Mouse (Mus musculus) megakaryocyte progenitor cell, adult 5-6 weeks (primary cell): ENCODE measurements at regions not wholly inside any gene's neighbourhood (a gene's known extent, or its start where the extent isn't known, plus 50 kb on each side); places are given as distances from the start of the nearest gene placed in this dataset.

Experiments used
- ATAC-seq: replicated peaks from 2 replicates; pipeline ENCODE4 v1.8.0; 2016; ENCODE audit warnings: mild to moderate bottlenecking, moderate TSS enrichment, inconsistent platforms; ENCODE audit not compliant: poor library complexity

DNA sequence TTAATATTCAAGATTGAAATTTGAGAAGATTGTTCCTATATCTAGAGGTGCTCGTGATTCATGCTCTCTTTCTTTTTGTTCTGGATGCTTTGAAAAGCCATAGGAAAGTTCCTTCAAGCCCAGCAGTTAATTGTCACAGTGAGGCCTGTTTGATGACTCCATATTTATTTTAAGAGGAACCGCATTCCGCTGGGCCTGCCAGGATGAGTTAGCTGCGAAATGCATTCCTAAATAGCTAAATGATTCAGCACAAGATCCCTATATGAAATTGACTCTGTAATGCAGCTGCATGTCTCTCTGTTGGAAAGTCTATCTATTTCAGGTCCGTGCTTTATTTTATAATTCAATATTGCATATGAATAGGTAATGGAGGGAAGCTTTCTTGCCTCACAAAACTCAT lies 511.9 kb upstream of the Adgra3 start:
- ATAC-seq: no peak

DNA sequence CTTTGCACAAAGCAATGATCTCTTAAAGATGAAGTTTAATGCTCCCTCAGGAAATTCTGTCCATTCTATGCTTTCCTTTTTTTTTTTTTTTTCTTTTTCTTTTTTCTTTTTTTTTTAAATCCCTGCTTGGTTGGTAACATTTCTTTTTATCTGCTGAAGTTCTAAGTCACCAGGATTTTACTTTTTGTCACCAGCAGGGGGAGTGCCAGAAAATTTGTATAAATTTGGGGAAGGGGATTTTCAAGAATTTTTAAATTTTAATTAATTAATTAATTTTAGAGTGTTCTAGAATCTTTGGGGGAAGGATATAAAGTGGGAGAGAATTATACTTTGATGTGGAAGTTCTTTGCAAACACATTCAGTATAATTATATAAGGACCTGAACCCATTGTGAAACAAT lies 492.3 kb upstream of the Adgra3 start:
- ATAC-seq: no peak

DNA sequence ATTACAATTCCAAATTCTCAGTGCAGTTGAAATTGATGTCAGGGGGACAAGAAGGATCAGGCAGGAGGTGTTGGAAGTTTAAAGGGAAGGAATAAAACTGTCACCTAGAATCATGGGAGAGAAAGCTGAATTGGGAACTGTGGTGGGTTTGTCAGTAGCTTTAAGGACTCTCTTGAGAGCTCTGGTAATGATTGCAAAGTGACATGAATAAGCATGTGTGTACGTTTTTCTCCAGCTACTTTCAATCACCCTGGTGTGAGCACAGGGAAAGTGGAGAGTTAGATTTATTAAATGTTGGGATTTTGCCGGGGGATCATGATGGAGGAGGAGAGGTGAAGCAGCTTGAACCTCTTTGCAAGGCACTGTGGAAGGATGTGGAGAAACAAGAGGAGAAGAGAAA lies 453.7 kb upstream of the Adgra3 start:
- no peak for ATAC-seq

- ATAC-seq: no peak
Measured at GRCm38 (mm10) chr5:50509696-50510421, 451.1 kb upstream of the Adgra3 start.

DNA sequence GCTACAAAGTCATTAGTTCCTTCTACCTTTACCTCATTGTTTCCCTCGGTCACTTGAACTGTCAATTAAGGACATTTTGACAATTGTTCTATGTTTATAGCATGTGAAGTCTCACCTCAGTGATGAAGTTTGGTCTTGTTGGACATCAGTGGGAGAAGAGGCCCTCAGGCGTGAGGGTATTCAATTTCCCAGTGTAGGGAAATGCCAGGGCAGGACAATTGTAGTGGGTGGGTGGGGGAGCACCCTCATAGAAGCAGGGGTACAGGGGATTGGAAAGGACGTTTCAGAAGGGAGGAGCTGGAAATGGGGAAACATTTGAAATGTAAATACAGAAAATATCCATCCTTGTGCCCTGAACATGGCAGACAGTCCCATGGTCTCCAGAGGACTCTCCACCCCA lies 431.4 kb upstream of the Adgra3 start:
- no peak for ATAC-seq

DNA sequence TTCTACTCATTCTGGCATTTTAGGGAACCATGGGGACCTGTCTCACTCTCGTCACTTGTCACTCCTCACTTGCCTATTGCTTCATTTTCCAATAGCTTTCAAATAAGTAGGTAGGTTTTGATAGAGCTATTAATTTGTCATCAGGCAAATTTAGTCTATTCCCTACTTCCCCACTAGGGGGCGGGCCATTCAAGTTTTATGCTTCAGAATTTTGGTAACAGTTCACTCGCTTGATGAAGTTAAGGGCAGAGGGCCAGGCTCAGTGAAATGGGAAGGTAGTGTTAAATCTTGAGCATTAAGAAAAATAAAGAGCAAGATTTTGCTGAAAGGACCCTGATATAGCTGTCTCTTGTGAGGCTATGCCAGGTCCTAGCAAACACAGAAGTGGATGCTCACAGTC lies 418.2 kb upstream of the Adgra3 start:
- peak; percentile 58 for ATAC-seq

GRCm38 (mm10) chr5:50461491-50461890 lies 402.7 kb upstream of the Adgra3 start:
- no peak for ATAC-seq

GRCm38 (mm10) chr5:50457621-50458020 lies 398.8 kb upstream of the Adgra3 start:
- ATAC-seq: no peak

DNA sequence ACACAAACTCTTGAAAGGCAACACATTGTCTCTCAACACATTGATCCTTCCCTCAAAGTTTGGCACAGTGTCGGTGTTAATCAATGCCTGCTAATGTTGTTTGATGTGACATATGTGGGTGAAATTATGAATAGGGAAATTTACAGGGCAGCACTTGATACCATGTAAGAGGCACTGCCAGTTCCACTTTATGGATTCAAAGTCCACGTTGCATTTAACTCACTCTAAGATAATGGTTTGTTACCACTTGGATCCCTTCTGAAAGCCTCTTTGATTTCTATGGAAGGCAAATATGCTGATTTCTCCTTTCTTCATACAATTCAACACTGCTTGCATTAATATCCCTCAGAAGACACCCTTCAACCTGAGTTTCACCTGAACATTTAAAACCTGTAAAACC lies 395.6 kb upstream of the Adgra3 start:
- no peak for ATAC-seq

- ATAC-seq: no peak
Measured at GRCm38 (mm10) chr5:50406923-50407322, 348.1 kb upstream of the Adgra3 start.

GRCm38 (mm10) chr5:50406520-50406919 lies 347.7 kb upstream of the Adgra3 start:
- ATAC-seq: no peak
